Mouse (Mus musculus) stomach, postnatal 0 days (tissue): Measurements from ENCODE around the gene Dlx4.

ENCODE experiments used
- CTCF ChIP-seq: IDR thresholded peaks from 2 replicates; pipeline ENCODE4 v1.5.1; 2016; ENCODE audit warnings: antibody characterized with exemption, low read depth, mild to moderate bottlenecking, moderate library complexity
- EP300 ChIP-seq: optimal IDR thresholded peaks from 2 replicates; pipeline ENCODE3; 2016; ENCODE audit warnings: antibody characterized with exemption

- TF ChIP-seq EP300 (no peak), CTCF (no peak)
These were observed 2.7 kb upstream of the Dlx4 start for GRCm38 (mm10) chr11:95148754-95149153.
